Mouse (Mus musculus): ENCODE data around the gene Col23a1.
"Not testable (repeated sequence)": the region's sequence is repeated elsewhere in the genome, so short reads cannot be mapped to it uniquely, and the experiment has no call there.

DNA sequence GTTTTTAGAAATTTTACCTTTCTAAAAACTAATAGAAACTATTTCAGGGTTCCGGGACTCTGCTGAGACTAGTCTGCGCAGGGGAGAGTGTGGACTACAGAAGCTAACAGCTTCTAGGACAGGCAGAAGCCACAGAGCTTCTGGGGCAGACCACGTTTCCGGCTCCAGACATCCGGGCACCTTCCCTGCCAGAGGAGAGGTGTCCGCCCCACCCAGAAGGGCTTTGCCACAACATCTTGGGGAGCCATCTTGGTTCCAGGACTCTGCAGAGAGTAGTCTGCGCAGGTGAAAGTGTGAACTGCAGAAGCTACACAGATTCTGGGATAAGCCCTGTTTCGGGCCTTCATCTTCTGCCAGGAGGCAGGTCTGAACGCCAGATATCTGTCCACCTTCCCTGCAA is 69.3 kb downstream of the Col23a1 start:
- not testable (repeated sequence) for TF ChIP-seq POLR2A (IDR thresholded peaks at IDR 0.05; ENCODE audit: low read depth, low read length); CTCF (conservative IDR thresholded peaks at IDR 0.05; ENCODE audit: insufficient read depth, insufficient read length, low read depth, low read length)

Data from kidney, adult 2 months (tissue).